Mouse (Mus musculus) C2C12 (cell line): ENCODE measurements around the gene Dop1a.

Source experiments
- CEBPB ChIP-seq: IDR thresholded peaks from one replicate; pipeline ENCODE4 v1.6.1; 2011; ENCODE audit warnings: low read depth, mild to moderate bottlenecking, control low read depth, moderate library complexity
- CTCF ChIP-seq: IDR thresholded peaks from one replicate; pipeline ENCODE4 v1.5.1; 2011; ENCODE audit not compliant: control insufficient read depth, insufficient read depth, insufficient read length
- FOSL1 ChIP-seq: IDR thresholded peaks from one replicate; pipeline ENCODE4 v1.8.0; 2011; ENCODE audit warnings: mild to moderate bottlenecking, low read length; ENCODE audit not compliant: poor library complexity, insufficient read depth, severe bottlenecking
- MAX ChIP-seq: IDR thresholded peaks from one replicate; pipeline ENCODE4 v1.6.1; 2011; ENCODE audit warnings: mild to moderate bottlenecking, control low read depth
- MYOD1 ChIP-seq: IDR thresholded peaks from one replicate; pipeline ENCODE4 v1.6.1; 2011; ENCODE audit warnings: low read depth; ENCODE audit not compliant: control insufficient read depth, insufficient read length
- MYOG ChIP-seq: IDR thresholded peaks from one replicate; pipeline ENCODE4 v1.6.1; 2011; ENCODE audit not compliant: control insufficient read depth, insufficient read length; ENCODE audit errors: extremely low read depth
- USF1 ChIP-seq: IDR thresholded peaks from one replicate; pipeline ENCODE4 v1.6.1; 2011; ENCODE audit warnings: low read depth, mild to moderate bottlenecking, control low read depth, moderate library complexity

DNA sequence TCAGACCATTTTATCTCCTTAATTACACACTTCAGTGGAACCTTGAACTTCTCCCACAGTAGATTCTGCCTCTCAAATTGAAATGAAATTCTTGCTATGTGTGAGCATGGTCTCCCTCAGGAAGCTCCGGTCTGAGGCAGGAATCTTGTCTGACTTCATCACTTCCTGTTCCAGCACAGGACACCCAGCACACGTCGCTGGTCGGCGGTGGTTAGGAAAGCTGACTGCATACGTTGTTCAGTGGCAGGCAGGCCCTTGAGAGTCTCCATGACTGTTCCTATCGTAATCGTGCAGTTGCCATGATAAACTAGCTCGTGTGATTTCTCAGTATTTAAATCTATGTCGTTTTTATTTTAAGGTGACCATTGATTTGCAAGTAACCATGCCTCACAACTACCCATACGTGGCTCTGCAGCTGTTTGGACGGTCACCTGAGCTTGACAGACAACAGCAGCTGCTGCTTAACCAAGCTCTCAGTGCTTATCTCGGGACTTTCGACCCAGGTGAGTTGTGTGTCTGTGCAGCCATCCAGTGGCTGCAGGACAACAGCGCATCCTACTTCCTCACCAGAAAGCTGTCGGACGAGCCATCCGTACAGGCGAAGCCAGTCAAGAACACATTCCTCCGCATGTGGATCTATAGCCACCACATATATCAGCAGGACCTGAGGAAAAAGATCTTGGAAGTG, 106.8 kb downstream of the Dop1a start:
- TF ChIP-seq CTCF (no peak), CEBPB (no peak), MAX (no peak), MYOD1 (peak; percentile 27), FOSL1 (no peak), MYOG (no peak), USF1 (no peak)
